10 mouse cellular contexts compared by ENCODE assay signal in genomic region chr17:15192840-15193239, GRCm38 (mm10).
DNase-seq lines count a peak whose midpoint lies in the region; ATAC-seq and TF ChIP-seq lines count a peak whose summit lies in the region.
"Had no signal": no experiment of that assay in that cellular context is flagged by ENCODE, and none has a peak within 500 bp of the region (broad histone marks: within the 10 kb centered on the region; RNA-seq: fewer than 3 reads in every experiment).

No protein-coding gene starts in this region.

- peak overlapping the region; percentile 88 for H3K27ac ChIP-seq in gastrocnemius, adult 2 months
- H3K27ac ChIP-seq in brown adipose tissue, adult 24 weeks (replicated peaks; ENCODE audit: low read depth, low read length) = peak overlapping the region; percentile 45
- peak overlapping the region; percentile 41 for H3K27ac ChIP-seq in lung, embryonic 15.5 days
- H3K27ac ChIP-seq: liver, embryonic 14.5 days had no signal

- no peak overlapping the region for H3K4me3 ChIP-seq in gastrocnemius, adult 2 months
- no peak overlapping the region for H3K4me3 ChIP-seq in brown adipose tissue, adult 24 weeks (ENCODE audit: insufficient read depth, low read depth, low read length)
- H3K4me3 ChIP-seq in lung, embryonic 15.5 days = no peak overlapping the region

- H3K4me1 ChIP-seq in brown adipose tissue, adult 24 weeks (ENCODE audit: control insufficient read depth, insufficient read depth, insufficient read length, low read length) = peaks cover 15% of the 10 kb centered on the region
- H3K4me1 ChIP-seq in lung, embryonic 15.5 days = peaks cover 34% of the 10 kb centered on the region

- WGBS in lung, embryonic 15.5 days = 14% methylated on average over 7 of the region's 7 CpGs

- DNase-seq in gastrocnemius, adult 2 months = peak; percentile 36
- no peak for DNase-seq in gastrocnemius, postnatal 36 days
- peak; percentile 25 to 31 for DNase-seq in heart, postnatal 36 days
- DNase-seq in thymus, postnatal 36 days = no peak
- DNase-seq in Muller cell, postnatal 12 days (ENCODE audit: inconsistent ontology term) = no peak
- DNase-seq in c-Kit-positive CD71-positive TER-119-positive erythroid progenitor cells, embryonic 14.5 days (ENCODE audit: low spot score) = no peak
- DNase-seq: cerebellum, postnatal 10 days had no signal

- intact Hi-C loops in gastrocnemius, adult 2 months (cut with DNase I) = loop anchor here (5.0 kb wide), 1 partner anchor 134 kb away; no protein-coding TSS in a partner anchor
- intact Hi-C loops in gastrocnemius, postnatal 36 days (cut with DNase I) = no loop called here
- intact Hi-C loops in heart, postnatal 36 days (cut with DNase I) = loop anchor here (2.0 to 5.0 kb wide), 2 partner anchors 126 to 180 kb away; no protein-coding TSS in a partner anchor

- no peaks in the 10 kb centered on the region for H3K9me3 ChIP-seq in lung, embryonic 15.5 days

- H3K4me2 ChIP-seq in lung, embryonic 15.5 days = peak overlapping the region; percentile 26

- no peaks in the 10 kb centered on the region for H3K27me3 ChIP-seq in lung, embryonic 15.5 days

- no peaks in the 10 kb centered on the region for H3K36me3 ChIP-seq in lung, embryonic 15.5 days

- peak; percentile 47; the same call in 1 of the 2 replicates for ATAC-seq in lung, embryonic 15.5 days (ENCODE audit: borderline replicate concordance, extremely low read depth, low FRiP score, low TSS enrichment)

- no peak for TF ChIP-seq CTCF in gastrocnemius, adult 2 months (IDR thresholded peaks at IDR 0.05)

- no peak overlapping the region for H3K9ac ChIP-seq in lung, embryonic 15.5 days
- H3K9ac ChIP-seq: liver, embryonic 14.5 days had no signal

Comparison
In these comparisons a context has a peak if more than half of its experiments do, and no peak if none do; other contexts are left out.
1. DNase-seq: peak in gastrocnemius, adult 2 months (single experiment) and heart, postnatal 36 days (2 of 2); none in gastrocnemius, postnatal 36 days (0 of 2), thymus, postnatal 36 days (0 of 2), Muller cell, postnatal 12 days (single experiment) and c-Kit-positive CD71-positive TER-119-positive erythroid progenitor cells, embryonic 14.5 days (single experiment).
2. Peak in every context shown above with its lines, with median percentiles within 50 percentile points of each other: H3K27ac ChIP-seq.